Mouse (Mus musculus) liver, adult 2 months (tissue): ENCODE results near the gene Aip. TPM values are rescaled to one million over a fixed set of nuclear protein-coding genes. Genes with fewer than 3 reads are reported as not detected.

Source experiments
- DNase-seq: peaks from one replicate; pipeline ENCODE4 v3.0.0-alpha.2; 2011; ENCODE audit warnings: low read depth, low spot score; ENCODE audit errors: extremely low read depth
- H3K27ac ChIP-seq: fragments of 200-500 bp; replicated peaks from 2 replicates; pipeline ENCODE4 v1.5.1; 2012; ENCODE audit warnings: low read depth, mild to moderate bottlenecking, control low read depth, inconsistent platforms, low read length; ENCODE audit not compliant: insufficient read depth
- H3K27me3 ChIP-seq: fragments of 200-500 bp; 2 replicates; pipeline ENCODE4 v1.6.1; 2012; ENCODE audit warnings: mild to moderate bottlenecking, moderate library complexity, low read length, inconsistent platforms; ENCODE audit not compliant: control insufficient read depth, insufficient read depth
- H3K36me3 ChIP-seq: fragments of 200-500 bp; 2 replicates; pipeline ENCODE4 v1.6.1; 2012; ENCODE audit warnings: low read length, inconsistent platforms; ENCODE audit not compliant: control insufficient read depth, insufficient read depth
- H3K4me1 ChIP-seq: fragments of 200-500 bp; 2 replicates; pipeline ENCODE4 v1.6.1; 2011; ENCODE audit warnings: low read length; ENCODE audit not compliant: control insufficient read depth, insufficient read depth
- H3K4me3 ChIP-seq: fragments of 200-500 bp; 2 replicates; pipeline ENCODE4 v1.5.1; 2011; ENCODE audit warnings: low read depth, mild to moderate bottlenecking, control low read depth, low read length, moderate library complexity; ENCODE audit not compliant: insufficient read depth
- H3K79me2 ChIP-seq: fragments of 200-500 bp; 2 replicates; pipeline ENCODE4 v1.6.1; 2012; ENCODE audit warnings: inconsistent platforms, mild to moderate bottlenecking, low read length, moderate library complexity; ENCODE audit not compliant: control insufficient read depth, insufficient read depth
- H3K9ac ChIP-seq: fragments of 200-500 bp; 2 replicates; pipeline ENCODE4 v1.6.1; 2012; ENCODE audit warnings: low read depth, mild to moderate bottlenecking, control low read depth, inconsistent platforms, low read length
- CTCF ChIP-seq: fragments of 200-500 bp; IDR thresholded peaks from 2 replicates; pipeline ENCODE4 v1.5.1; 2011; ENCODE audit warnings: low read depth, low read length, control low read depth
- POLR2A ChIP-seq: fragments of 200-500 bp; IDR thresholded peaks from 2 replicates; pipeline ENCODE4 v1.6.1; 2011; ENCODE audit warnings: low read length, control low read depth; ENCODE audit not compliant: insufficient read depth; ENCODE audit errors: extremely low read depth
- WGBS: fragments of 180-500 bp; shearing (Covaris S2); methylation state at CpG from one replicate; pipeline ENCODE4 v1.1.7; 2018; 5-methylcytosine and 5-hydroxymethylcytosine counted together
- polyA plus RNA-seq: library from polyadenylated mRNA; depleted of rRNA; stranded (reverse); fragments of >200 nt; gene quantifications from 2 replicates; pipeline ENCODE4 v1.2.3, GENCODE M21; 2012
- total RNA-seq: library from RNA; depleted of rRNA; stranded (reverse); fragments of >200 nt; gene quantifications from 2 replicates; pipeline ENCODE4 v1.2.3, GENCODE M21; 2014

The Aip gene
- total and polyA plus RNA-seq, 2 experiments = 16.5 to 30.0 TPM

- Histone ChIP-seq H3K27me3 (no peaks in the 10 kb centered on the region), H3K27ac (peak overlapping the region; percentile 11), H3K79me2 (peaks cover 15% of the 10 kb centered on the region; the same call in 1 of the 2 replicates), H3K4me1 (peaks cover 18% of the 10 kb centered on the region), H3K36me3 (0 out of 2 replicates have a peak, but pooled peaks cover 2% of the 10 kb centered on the region), H3K4me3 (no peak overlapping the region; the same call in 1 of the 2 replicates), H3K9ac (peak overlapping the region; percentile 31)
- DNase-seq = peak; percentile 84
- WGBS = 50% methylated on average over 9 of the region's 9 CpGs
- no peak for TF ChIP-seq CTCF
- no peak for TF ChIP-seq POLR2A
Measured at GRCm38 (mm10) chr19:4147782-4148490, 22.3 kb upstream of the Aip start.

- WGBS = 60% methylated on average over 3 of the region's 3 CpGs
- Histone ChIP-seq H3K36me3 (0 out of 2 replicates have a peak, but pooled peaks cover 2% of the 10 kb centered on the region), H3K27ac (peak overlapping the region; percentile 11), H3K4me1 (peaks cover 18% of the 10 kb centered on the region), H3K27me3 (no peaks in the 10 kb centered on the region), H3K79me2 (peaks cover 15% of the 10 kb centered on the region; the same call in 1 of the 2 replicates), H3K9ac (no peak overlapping the region), H3K4me3 (no peak overlapping the region)
- DNase-seq = peak; percentile 66
- TF ChIP-seq CTCF (no peak), POLR2A (no peak)
Measured at GRCm38 (mm10) chr19:4147022-4147405, 21.4 kb upstream of the Aip start.

GRCm38 (mm10) chr19:4146366-4147021 lies 20.8 kb upstream of the Aip start:
- DNase-seq = no peak
- no peaks in the 10 kb centered on the region for H3K27me3 ChIP-seq
- TF ChIP-seq CTCF (no peak), POLR2A (no peak)
- no peak overlapping the region for H3K4me3 ChIP-seq
- H3K79me2 ChIP-seq = peaks cover 15% of the 10 kb centered on the region; the same call in 1 of the 2 replicates
- 84% methylated on average over 12 of the region's 12 CpGs for WGBS
- no peak overlapping the region for H3K9ac ChIP-seq
- no peaks in the 10 kb centered on the region for H3K36me3 ChIP-seq
- H3K27ac ChIP-seq = peak overlapping the region; percentile 7; the same call in 1 of the 2 replicates
- peaks cover 18% of the 10 kb centered on the region for H3K4me1 ChIP-seq

GRCm38 (mm10) chr19:4145936-4146335 lies 20.3 kb upstream of the Aip start:
- Histone ChIP-seq H3K4me3 (no peak overlapping the region), H3K4me1 (peaks cover 18% of the 10 kb centered on the region), H3K9ac (no peak overlapping the region), H3K27me3 (no peaks in the 10 kb centered on the region), H3K79me2 (peaks cover 15% of the 10 kb centered on the region; the same call in 1 of the 2 replicates), H3K27ac (no peak overlapping the region), H3K36me3 (no peaks in the 10 kb centered on the region)
- no peak for DNase-seq
- WGBS = 96% methylated on average over 5 of the region's 5 CpGs
- TF ChIP-seq POLR2A (no peak), CTCF (no peak)

GRCm38 (mm10) chr19:4144550-4145498 lies 19.2 kb upstream of the Aip start:
- Histone ChIP-seq H3K4me3 (no peak overlapping the region), H3K27me3 (no peaks in the 10 kb centered on the region), H3K79me2 (peaks cover 10% of the 10 kb centered on the region; the same call in 1 of the 2 replicates), H3K9ac (no peak overlapping the region), H3K4me1 (peaks cover 12% of the 10 kb centered on the region), H3K36me3 (no peaks in the 10 kb centered on the region), H3K27ac (peak overlapping the region; percentile 21; the same call in 1 of the 2 replicates)
- TF ChIP-seq CTCF (no peak), POLR2A (no peak)
- 85% methylated on average over 16 of the region's 16 CpGs for WGBS
- no peak for DNase-seq
